Mouse (Mus musculus) MN1 (cell line): ENCODE results near the gene Ctnna3.

Experiments used
- DNase-seq: peaks from one replicate; pipeline ENCODE4 v3.0.0-alpha.2; 2016; ENCODE audit warnings: low spot score

The Ctnna3 gene

DNA sequence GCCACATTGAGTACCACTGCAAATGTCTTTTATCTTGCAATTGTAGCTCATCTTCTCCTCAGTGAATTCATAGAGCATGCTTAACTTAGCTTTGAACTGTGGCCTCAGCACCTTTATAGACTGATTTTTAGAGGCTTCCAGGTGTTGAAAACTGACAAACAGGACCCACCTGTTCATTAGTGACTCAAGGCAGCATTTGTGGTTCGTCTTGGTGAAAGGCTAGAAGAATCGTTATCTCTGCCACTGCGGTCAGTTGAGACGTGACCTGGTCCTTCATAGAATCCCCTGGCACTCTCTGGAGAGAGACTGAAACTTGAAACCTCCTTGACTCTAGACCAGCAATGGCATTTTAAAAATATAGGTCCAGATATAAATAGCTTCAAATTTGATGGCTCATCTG, 96.1 kb downstream of the Ctnna3 start:
- no peak for DNase-seq

- DNase-seq, result no peak
Measured at GRCm38 (mm10) chr10:63532381-63532780, 102.5 kb downstream of the Ctnna3 start.

DNA sequence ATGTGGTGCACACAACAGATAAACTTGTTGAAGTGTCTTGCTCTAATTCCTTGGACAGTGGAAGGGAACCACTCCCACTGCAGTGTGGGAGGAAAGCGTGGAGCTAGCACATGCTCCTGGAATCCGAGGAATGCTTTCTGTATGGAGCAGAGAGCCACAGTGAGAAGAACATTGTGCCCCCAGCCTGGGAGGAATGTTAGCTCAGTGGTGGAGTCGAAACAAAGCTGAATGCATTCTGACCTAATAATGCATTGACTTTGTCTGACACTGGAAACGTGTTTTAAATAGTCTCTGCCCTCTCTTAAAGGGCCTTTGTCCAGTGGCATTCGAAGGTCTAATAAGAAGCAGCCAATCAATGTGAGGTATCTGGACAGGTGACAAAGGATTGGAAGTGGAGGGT, 111.9 kb downstream of the Ctnna3 start:
- DNase-seq, result no peak

- no peak for DNase-seq
Measured at GRCm38 (mm10) chr10:63542493-63542892, 112.6 kb downstream of the Ctnna3 start.

GRCm38 (mm10) chr10:63566691-63567090, 136.8 kb downstream of the Ctnna3 start:
- no peak for DNase-seq

DNA sequence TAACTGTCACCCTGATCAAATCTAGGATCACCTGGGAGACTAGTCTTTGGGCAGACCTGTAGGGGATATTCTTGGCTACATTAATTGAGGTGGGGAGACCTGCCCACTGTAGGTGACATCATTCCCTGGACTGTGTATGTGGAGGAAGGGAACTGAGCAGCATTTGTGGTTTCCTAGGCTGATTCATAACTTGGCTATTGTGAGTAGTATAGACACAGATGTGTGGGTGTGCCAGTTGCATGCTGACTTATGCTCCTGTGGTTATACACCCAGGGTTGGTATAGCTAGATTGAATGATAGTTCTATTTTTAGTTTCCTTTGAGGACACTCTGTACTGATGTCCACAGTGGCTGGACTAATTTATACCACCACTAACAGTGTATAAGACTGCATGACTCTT, 141.7 kb downstream of the Ctnna3 start:
- no peak for DNase-seq

DNA sequence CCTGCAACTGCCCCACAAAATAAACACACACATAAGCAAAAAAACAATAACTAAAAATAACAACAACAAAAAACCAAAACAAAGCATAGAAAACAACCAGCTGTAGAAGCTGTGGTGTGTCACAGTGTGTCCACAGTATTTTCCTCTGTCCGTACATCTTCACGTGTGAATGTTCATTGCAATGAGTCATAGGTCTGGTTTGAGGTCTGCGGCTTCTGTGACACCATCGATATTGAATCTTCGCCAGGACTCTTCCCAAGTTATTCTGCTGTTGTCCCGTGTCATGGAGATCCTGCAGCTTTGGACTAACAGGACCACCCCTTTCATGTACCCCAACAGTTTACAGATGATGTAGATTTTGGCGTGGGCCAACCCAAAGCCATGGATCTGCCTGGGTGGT, 143.0 kb downstream of the Ctnna3 start:
- no peak for DNase-seq

- DNase-seq, result no peak
Measured at GRCm38 (mm10) chr10:63574100-63574609, 144.3 kb downstream of the Ctnna3 start.

DNA sequence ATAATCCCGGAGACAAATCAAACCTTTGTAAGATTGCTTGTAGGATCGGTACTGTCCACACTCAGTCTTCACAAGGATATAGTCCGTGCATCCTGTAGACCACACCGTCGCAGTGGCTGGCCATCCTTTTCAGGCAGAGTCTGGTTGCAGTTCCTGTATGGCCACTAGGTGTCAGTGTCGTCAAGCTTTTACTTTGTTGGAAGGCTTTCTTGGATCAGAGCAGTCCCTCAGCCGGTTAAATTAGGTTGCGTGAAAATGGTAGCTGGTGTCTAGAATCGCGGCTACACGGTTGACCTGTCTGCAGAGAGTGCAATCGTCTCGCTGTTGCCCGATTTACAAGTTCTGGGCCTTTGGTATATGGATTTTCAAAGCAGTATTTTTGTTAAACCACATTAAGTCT, 152.7 kb downstream of the Ctnna3 start:
- peak; percentile 66 for DNase-seq

DNA sequence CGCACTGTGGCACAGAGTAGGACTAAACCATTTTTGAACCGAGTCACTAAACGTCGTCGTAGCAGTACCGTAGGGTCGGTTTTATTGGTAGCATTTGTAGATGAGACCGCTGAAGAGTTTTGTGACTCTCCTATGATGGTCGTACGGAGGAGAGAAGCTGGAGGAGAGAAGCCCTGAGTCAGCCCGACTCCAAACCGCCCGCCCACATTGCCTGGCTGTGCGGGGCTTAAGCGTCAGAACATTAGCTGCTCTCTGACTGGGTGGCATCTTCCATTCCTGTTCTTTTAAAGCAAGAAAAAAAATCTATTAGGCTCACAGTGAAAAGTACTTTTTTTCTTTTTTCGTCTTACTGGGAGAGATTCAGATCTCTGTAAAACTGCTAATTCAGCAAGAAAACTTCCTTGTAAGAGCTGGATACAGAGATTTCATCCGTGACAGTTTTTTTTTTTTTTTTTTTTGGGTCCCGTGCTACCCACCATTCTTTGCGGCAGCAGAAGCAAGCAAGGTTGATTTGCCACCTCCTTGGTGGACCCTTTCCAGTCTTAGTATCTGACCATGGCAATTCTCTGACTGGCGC, 154.0 kb downstream of the Ctnna3 start:
- DNase-seq, result no peak

DNA sequence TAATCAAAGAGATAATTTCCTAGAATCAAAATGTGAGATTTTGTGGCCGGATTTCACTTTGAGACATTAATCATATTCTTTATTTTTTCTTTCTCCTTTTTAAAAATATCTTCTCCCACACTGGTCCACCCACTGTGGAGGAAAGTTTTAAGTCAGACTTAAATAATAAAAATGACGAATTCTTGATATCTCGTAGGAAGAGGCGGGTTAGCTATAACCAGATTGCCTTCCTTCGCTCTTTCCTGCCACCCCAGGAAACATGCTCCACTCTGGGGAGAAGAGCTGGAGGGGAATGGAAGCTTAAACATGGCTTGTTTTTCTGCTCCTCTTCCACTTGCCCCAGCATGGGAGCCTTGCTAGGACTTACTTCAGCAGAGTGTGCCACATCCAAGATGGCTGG, 169.5 kb downstream of the Ctnna3 start:
- DNase-seq, result no peak

DNA sequence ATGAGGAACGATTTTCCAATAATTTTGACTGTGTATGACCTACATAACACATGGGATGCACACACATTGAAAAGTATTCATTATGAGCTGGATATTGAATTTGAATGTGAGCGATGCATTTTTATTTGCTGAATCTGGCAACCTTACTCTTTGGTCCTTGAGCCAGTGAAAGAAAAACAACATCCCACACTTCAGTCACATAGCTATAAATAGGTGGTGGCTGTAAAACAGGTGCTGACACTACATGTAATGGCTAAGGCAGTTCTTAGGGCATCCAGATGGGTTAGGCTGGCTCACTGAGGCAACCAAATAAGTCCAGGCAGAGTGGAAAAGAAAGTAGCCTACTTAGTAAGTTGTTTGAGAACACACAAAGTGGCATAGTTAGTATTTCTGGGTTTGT, 171.3 kb downstream of the Ctnna3 start:
- DNase-seq, result no peak

- DNase-seq, result no peak
Measured at GRCm38 (mm10) chr10:63628546-63628945, 198.6 kb downstream of the Ctnna3 start.

GRCm38 (mm10) chr10:63633915-63634314, 204.0 kb downstream of the Ctnna3 start:
- no peak for DNase-seq

DNA sequence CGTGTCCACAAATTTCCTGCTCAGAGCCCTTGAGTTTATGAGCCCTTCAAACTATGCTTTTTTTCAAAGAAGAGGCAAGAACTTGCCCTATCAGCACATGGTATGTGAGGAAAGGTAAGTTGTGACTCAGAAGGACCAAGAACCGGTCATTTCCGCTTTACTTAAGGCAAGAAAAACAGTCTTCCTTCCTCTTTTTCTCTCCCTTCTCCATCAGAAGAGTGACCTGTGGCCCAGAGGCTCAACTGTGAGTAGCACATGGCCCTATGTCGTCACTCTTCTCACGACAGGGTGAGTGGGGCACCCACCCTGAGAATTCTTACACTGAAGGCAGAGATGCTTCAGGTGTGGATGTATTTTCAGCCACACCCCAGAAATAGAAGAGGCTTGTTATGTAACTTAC, 208.1 kb downstream of the Ctnna3 start:
- DNase-seq, result no peak

DNA sequence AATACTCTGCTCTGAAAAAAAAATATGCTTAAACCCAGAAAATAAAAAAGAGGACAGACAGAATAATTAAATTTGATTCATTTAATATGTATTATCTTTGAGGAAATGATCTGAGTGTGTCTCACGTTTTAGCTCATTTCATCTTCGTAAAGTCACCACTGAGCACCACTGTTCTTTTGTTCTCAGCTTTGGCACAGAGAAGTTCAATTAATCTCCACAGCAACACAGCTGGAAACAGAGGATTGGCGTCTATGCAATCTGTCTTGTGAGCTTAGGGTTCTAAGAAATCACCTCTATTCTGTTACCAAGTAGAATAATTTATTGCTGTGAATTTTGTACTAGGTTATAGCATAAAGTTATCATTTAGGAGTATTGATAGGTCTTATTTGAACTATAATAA, 217.4 kb downstream of the Ctnna3 start:
- DNase-seq, result no peak

GRCm38 (mm10) chr10:63650307-63650706, 220.4 kb downstream of the Ctnna3 start:
- DNase-seq, result no peak

GRCm38 (mm10) chr10:63652887-63653286, 223.0 kb downstream of the Ctnna3 start:
- no peak for DNase-seq

DNA sequence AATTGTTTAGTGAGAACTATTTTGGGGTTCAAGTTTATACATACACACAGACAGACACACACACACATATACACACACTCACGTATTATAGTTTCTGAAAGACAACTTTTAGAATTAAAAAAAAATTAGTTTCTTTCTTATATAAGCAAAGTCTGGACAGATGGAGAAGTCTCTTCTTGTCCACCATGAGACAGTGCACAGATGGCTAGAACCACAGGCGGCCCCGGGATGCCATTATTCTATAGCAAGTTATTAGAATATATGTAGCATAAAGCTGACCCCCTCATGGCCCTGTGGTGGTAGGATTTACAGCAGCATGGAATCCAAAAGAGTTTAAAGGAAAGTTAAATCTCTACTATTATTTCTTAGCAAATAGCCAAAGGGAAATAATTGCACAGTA, 223.7 kb downstream of the Ctnna3 start:
- DNase-seq, result no peak

- no peak for DNase-seq
Measured at GRCm38 (mm10) chr10:63654560-63654959, 224.7 kb downstream of the Ctnna3 start.

DNA sequence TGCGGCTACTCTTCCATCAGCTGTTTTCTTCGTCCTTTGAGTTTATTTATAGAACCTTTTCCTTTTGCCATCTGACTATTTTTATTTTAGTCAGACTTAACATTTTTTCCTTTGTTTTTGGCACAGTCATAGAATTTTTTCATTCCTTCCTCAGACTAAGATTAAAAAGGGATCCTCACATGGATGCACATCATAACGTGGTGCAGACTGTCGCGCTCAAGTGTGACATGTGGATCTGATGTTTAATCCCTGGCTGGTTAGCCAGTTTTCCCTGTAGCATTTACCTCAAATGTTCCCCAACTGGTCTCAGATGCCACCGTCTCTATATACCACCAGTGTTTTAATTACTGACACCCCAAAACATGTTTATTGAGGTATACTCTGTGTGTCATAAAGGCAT, 246.4 kb downstream of the Ctnna3 start:
- DNase-seq, result no peak

GRCm38 (mm10) chr10:63689233-63689632, 259.3 kb downstream of the Ctnna3 start:
- no peak for DNase-seq

DNA sequence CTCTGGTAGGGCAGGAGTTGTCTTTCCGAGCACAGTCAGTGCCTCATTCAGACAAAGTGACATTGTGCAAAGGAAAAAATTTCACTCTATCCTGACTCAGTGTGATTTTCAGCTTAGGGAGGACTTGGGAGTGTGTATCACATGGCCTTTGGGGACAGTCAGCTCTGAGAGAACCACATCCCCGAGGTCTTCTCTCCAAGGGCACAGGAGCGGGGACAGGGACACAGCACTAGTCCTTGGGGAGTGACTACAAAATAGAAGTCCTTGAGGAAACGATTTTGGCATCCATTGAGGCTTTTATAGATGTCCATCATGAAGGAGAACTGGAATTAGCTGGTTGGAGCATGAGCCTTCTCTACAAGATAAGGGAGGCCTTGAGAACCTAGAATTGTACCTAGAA, 259.8 kb downstream of the Ctnna3 start:
- no peak for DNase-seq

GRCm38 (mm10) chr10:63692039-63692438, 262.1 kb downstream of the Ctnna3 start:
- DNase-seq, result no peak

DNA sequence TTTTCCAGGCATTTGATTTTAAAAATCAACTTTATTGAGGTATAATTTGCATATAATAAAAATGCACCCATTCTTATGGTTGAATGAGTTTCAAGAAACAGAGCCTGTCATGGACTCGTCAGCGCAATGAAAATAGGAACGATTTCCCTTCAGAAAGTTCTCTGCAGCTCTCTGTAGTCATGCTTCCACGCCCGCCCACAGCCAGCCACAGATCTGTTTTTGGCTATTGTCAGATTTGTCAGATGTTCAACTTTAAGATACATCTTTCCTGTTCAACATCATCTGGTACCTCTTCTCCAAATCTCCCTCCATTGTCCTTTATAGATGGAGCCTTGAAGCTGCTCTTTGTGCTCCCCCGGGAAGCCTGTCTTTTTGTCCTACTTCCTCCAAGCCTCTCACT, 280.3 kb downstream of the Ctnna3 start:
- DNase-seq, result no peak
